Mouse (Mus musculus) brain, embryonic 14.5 days (tissue): ENCODE results near the gene Frmd4b.

Experiments
- CTCF ChIP-seq: fragments of 200-500 bp; IDR thresholded peaks from 2 replicates; pipeline ENCODE4 v1.5.1; 2012; ENCODE audit warnings: inconsistent platforms, mild to moderate bottlenecking, moderate library complexity, borderline replicate concordance; ENCODE audit not compliant: insufficient read depth, insufficient read length; ENCODE audit errors: extremely low read depth
- POLR2A ChIP-seq: fragments of 200-500 bp; IDR thresholded peaks from 2 replicates; pipeline ENCODE4 v1.6.1; 2012; ENCODE audit warnings: mild to moderate bottlenecking, inconsistent platforms, borderline replicate concordance; ENCODE audit not compliant: poor library complexity, insufficient read depth, insufficient read length, severe bottlenecking; ENCODE audit errors: extremely low read depth

DNA sequence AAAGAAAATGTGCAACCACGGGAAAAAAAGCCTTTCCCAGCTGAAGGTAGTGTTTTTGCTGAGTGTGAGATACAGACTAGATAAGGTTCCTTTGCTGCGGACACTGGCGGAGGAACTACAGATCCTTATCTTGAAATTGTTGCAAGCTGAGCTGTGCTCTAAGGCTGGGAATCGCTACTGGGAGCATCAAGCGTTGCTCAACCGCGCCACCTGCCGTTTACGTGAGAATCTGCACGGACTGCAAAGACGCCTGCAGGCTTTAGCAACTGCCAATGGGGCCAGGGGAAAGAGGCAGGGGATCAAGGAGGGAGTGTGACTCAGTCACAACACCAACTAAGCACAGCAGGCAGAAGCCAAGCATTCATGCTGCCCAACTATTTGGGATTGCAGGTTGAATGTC, 94.2 kb downstream of the Frmd4b start:
- peak; percentile 98 for TF ChIP-seq CTCF
- TF ChIP-seq POLR2A = no peak
